Mouse (Mus musculus) megakaryocyte, embryonic 14.5 days (primary cell): ENCODE measurements at regions not wholly inside any gene's neighbourhood (a gene's known extent, or its start where the extent isn't known, plus 50 kb on each side); places are given as distances from the start of the nearest gene placed in this dataset.

ENCODE experiments used
- FLI1 ChIP-seq: IDR thresholded peaks from 2 replicates; pipeline ENCODE4 v1.6.1; 2012; ENCODE audit warnings: low read length, inconsistent platforms, mixed read lengths
- GATA1 ChIP-seq: IDR thresholded peaks from 3 replicates; pipeline ENCODE4 v1.6.1; 2012; ENCODE audit warnings: mixed read lengths, low read length, inconsistent platforms, borderline replicate concordance

DNA sequence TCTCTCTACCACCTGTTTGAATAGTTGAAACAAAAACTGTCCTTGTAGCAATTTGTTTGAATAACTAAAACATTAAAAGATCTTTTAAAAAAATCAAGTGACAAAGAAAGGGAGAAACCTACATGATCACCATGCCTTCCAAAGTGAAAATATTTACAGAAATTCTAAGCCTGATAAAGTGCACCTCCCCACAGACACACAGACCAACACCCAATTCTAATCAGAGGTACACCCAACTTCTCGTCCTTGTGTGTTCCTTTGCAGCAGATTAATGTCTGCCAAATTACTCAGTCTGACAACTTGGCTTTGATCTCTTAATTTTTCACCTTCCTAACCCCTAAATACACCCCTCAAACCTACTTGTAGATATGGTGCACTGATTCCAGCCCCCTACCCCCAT, 719.1 kb downstream of the Epm2a start:
- no peak for TF ChIP-seq GATA1
- TF ChIP-seq FLI1, result no peak
